Mouse (Mus musculus): ENCODE measurements around the gene Cpne7.

The Cpne7 gene

GRCm38 (mm10) chr8:123113908-123114469, 3.2 kb upstream of the Cpne7 start:
- no peak for DNase-seq (ENCODE audit: extremely low spot score, low read depth, low spot score)

GRCm38 (mm10) chr8:123114644-123115043, 2.5 kb upstream of the Cpne7 start:
- DNase-seq (ENCODE audit: extremely low spot score, low read depth, low spot score) = no peak

- no peak for DNase-seq (ENCODE audit: extremely low spot score, low read depth, low spot score)
Observed at GRCm38 (mm10) chr8:123117744-123118143, 570 bp downstream of the Cpne7 start.

- no peak for DNase-seq (ENCODE audit: extremely low spot score, low read depth, low spot score)
Observed at GRCm38 (mm10) chr8:123122059-123122458, 4.9 kb downstream of the Cpne7 start.

GRCm38 (mm10) chr8:123122670-123123069, 5.5 kb downstream of the Cpne7 start:
- no peak for DNase-seq (ENCODE audit: extremely low spot score, low read depth, low spot score)

GRCm38 (mm10) chr8:123126193-123126816, 9.1 kb downstream of the Cpne7 start:
- no peak for DNase-seq (ENCODE audit: extremely low spot score, low read depth, low spot score)

- DNase-seq (ENCODE audit: extremely low spot score, low read depth, low spot score) = no peak
Observed at GRCm38 (mm10) chr8:123131041-123131440, 13.9 kb downstream of the Cpne7 start.

GRCm38 (mm10) chr8:123132953-123133352, 15.8 kb downstream of the Cpne7 start:
- no peak for DNase-seq (ENCODE audit: extremely low spot score, low read depth, low spot score)

- no peak for DNase-seq (ENCODE audit: extremely low spot score, low read depth, low spot score)
Observed at GRCm38 (mm10) chr8:123134149-123134713, 17.1 kb downstream of the Cpne7 start.

- no peak for DNase-seq (ENCODE audit: extremely low spot score, low read depth, low spot score)
Observed at GRCm38 (mm10) chr8:123135406-123135805, 18.2 kb downstream of the Cpne7 start.

- DNase-seq (ENCODE audit: extremely low spot score, low read depth, low spot score) = no peak
Observed at GRCm38 (mm10) chr8:123135806-123136205, 18.6 kb downstream of the Cpne7 start.

GRCm38 (mm10) chr8:123136287-123136686, 19.1 kb downstream of the Cpne7 start:
- DNase-seq (ENCODE audit: extremely low spot score, low read depth, low spot score) = no peak

GRCm38 (mm10) chr8:123137645-123138077, 20.5 kb downstream of the Cpne7 start:
- DNase-seq (ENCODE audit: extremely low spot score, low read depth, low spot score) = no peak

GRCm38 (mm10) chr8:123138741-123139140, 21.6 kb downstream of the Cpne7 start:
- no peak for DNase-seq (ENCODE audit: extremely low spot score, low read depth, low spot score)

- DNase-seq (ENCODE audit: extremely low spot score, low read depth, low spot score) = no peak
Observed at GRCm38 (mm10) chr8:123141741-123142462, 24.7 kb downstream of the Cpne7 start.

GRCm38 (mm10) chr8:123145279-123145678, 28.1 kb downstream of the Cpne7 start:
- no peak for DNase-seq (ENCODE audit: extremely low spot score, low read depth, low spot score)

GRCm38 (mm10) chr8:123146390-123146789, 29.2 kb downstream of the Cpne7 start:
- no peak for DNase-seq (ENCODE audit: extremely low spot score, low read depth, low spot score)

GRCm38 (mm10) chr8:123150737-123151171, 33.6 kb downstream of the Cpne7 start:
- no peak for DNase-seq (ENCODE audit: extremely low spot score, low read depth, low spot score)

- no peak for DNase-seq (ENCODE audit: extremely low spot score, low read depth, low spot score)
Observed at GRCm38 (mm10) chr8:123155177-123155576, 38.0 kb downstream of the Cpne7 start.

GRCm38 (mm10) chr8:123156070-123156773, 39.0 kb downstream of the Cpne7 start:
- DNase-seq (ENCODE audit: extremely low spot score, low read depth, low spot score) = no peak

- no peak for DNase-seq (ENCODE audit: extremely low spot score, low read depth, low spot score)
Observed at GRCm38 (mm10) chr8:123157888-123158465, 40.8 kb downstream of the Cpne7 start, which contains the start of gene Sult5a1. TSS of gene Sult5a1 (minus strand) at chr8:123158315.
